Mouse (Mus musculus) C2C12 (cell line): Measurements from ENCODE around the gene Dusp19.

Source experiments
- CEBPB ChIP-seq: IDR thresholded peaks from one replicate; pipeline ENCODE4 v1.6.1; 2011; ENCODE audit warnings: low read depth, mild to moderate bottlenecking, control low read depth, moderate library complexity
- CTCF ChIP-seq: IDR thresholded peaks from one replicate; pipeline ENCODE4 v1.5.1; 2011; ENCODE audit not compliant: control insufficient read depth, insufficient read depth, insufficient read length
- MAX ChIP-seq: IDR thresholded peaks from one replicate; pipeline ENCODE4 v1.6.1; 2011; ENCODE audit warnings: mild to moderate bottlenecking, control low read depth
- MYOD1 ChIP-seq: IDR thresholded peaks from one replicate; pipeline ENCODE4 v1.6.1; 2011; ENCODE audit warnings: low read depth; ENCODE audit not compliant: control insufficient read depth, insufficient read length
- MYOG ChIP-seq: IDR thresholded peaks from one replicate; pipeline ENCODE4 v1.6.1; 2011; ENCODE audit not compliant: control insufficient read depth, insufficient read length; ENCODE audit errors: extremely low read depth
- USF1 ChIP-seq: IDR thresholded peaks from one replicate; pipeline ENCODE4 v1.6.1; 2011; ENCODE audit warnings: low read depth, mild to moderate bottlenecking, control low read depth, moderate library complexity

GRCm38 (mm10) chr2:80632336-80633026 is 15.6 kb downstream of the Dusp19 start:
- no peak for TF ChIP-seq CTCF
- no peak for TF ChIP-seq MYOD1
- no peak for TF ChIP-seq USF1
- no peak for TF ChIP-seq MAX
- no peak for TF ChIP-seq MYOG
- no peak for TF ChIP-seq CEBPB
